Mouse (Mus musculus): ENCODE results near the gene Dlec1.

DNA sequence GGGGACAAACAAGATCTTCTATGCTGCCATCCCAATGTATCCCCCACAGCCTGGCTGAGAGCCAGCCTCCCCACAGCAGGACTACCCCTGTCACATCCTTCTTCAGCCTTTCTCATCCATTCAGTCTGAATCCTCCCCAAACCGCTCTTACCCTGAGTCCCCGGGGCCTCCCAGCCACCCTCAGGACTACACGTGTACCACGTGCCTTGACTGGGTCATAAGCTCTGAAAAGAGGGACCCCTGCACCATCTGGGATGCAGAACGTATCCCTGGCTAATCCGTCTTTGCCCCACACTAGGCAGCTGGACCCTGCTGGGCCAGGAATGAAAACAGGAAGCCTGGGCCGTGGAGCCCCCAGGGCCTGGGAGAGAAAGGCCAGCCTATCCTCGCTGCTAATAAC, 20.2 kb upstream of the Dlec1 start:
- TF ChIP-seq CTCF (IDR thresholded peaks at IDR 0.05; ENCODE audit: low read depth) (no peak), EP300 (IDR thresholded peaks at IDR 0.05; ENCODE audit: low read depth) (no peak)
